Mouse (Mus musculus) liver, embryonic 16.5 days (tissue): Measurements from ENCODE around the gene Tmem218. TPM values are rescaled to one million over a fixed set of nuclear protein-coding genes. Genes with fewer than 3 reads are reported as not detected.

ENCODE experiments used
- ATAC-seq: fragments of 200-750 bp; cut with Nextera tagmentation; 2 replicates; pipeline ENCODE4 v1.8.0; 2017; ENCODE audit warnings: low read depth, mild to moderate bottlenecking, moderate number of reproducible peaks, moderate library complexity
- H3K27ac ChIP-seq: fragments of 300-500 bp; sonication (generic); 2 replicates; pipeline ENCODE4 v1.5.1; 2014; ENCODE audit warnings: mild to moderate bottlenecking, low read length
- H3K27me3 ChIP-seq: fragments of 300-500 bp; sonication (generic); 2 replicates; pipeline ENCODE4 v1.6.1; 2014; ENCODE audit warnings: low read depth, low read length, mixed read lengths; ENCODE audit not compliant: control insufficient read depth, insufficient read depth
- H3K36me3 ChIP-seq: fragments of 300-500 bp; sonication (generic); 2 replicates; pipeline ENCODE4 v1.6.1; 2014; ENCODE audit warnings: mild to moderate bottlenecking; ENCODE audit not compliant: control insufficient read depth, insufficient read depth
- H3K4me1 ChIP-seq: fragments of 300-500 bp; sonication (generic); 2 replicates; pipeline ENCODE4 v1.6.1; 2014; ENCODE audit warnings: low read depth, low read length, mixed read lengths; ENCODE audit not compliant: control insufficient read depth
- H3K4me2 ChIP-seq: fragments of 300-500 bp; sonication (generic); 2 replicates; pipeline ENCODE4 v1.6.1; 2014; ENCODE audit warnings: low read depth, low read length, mixed read lengths
- H3K4me3 ChIP-seq: fragments of 300-500 bp; sonication (generic); 2 replicates; pipeline ENCODE4 v1.5.1; 2014; ENCODE audit warnings: low read depth, mild to moderate bottlenecking, low read length
- H3K9ac ChIP-seq: fragments of 300-500 bp; sonication (generic); 2 replicates; pipeline ENCODE4 v1.6.1; 2014; ENCODE audit warnings: low read depth, low read length
- H3K9me3 ChIP-seq: fragments of 300-500 bp; sonication (generic); replicated peaks from 2 replicates; pipeline ENCODE4 v1.6.1; 2016; ENCODE audit warnings: low read length; ENCODE audit not compliant: control insufficient read depth
- whole genome bisulfite sequencing: fragments of 180-500 bp; shearing (Covaris S2); extraction: QIAGEN DNeasy Blood & Tissue Kit; methylation state at CpG from one replicate; pipeline ENCODE4 v1.1.7; 2014; ENCODE audit not compliant: insufficient replicate concordance; 5-methylcytosine and 5-hydroxymethylcytosine counted together
- polyA plus RNA-seq: library from polyadenylated mRNA; unstranded; fragments of >200 nt; fragmentation: Nextera tagmentation; extraction: Ambion mirVana; gene quantifications from 2 replicates; pipeline ENCODE4 v1.2.1, GENCODE M21; 2015

Gene Tmem218
- polyA plus RNA-seq, 1 experiment from 2014 or later: 3.5 TPM

GRCm38 (mm10) chr9:37181596-37181995 lies 26.4 kb upstream of the Tmem218 start:
- Histone ChIP-seq H3K4me2 (no peak overlapping the region), H3K4me1 (no peaks in the 10 kb centered on the region), H3K4me3 (no peak overlapping the region), H3K9ac (no peak overlapping the region), H3K27ac (no peak overlapping the region), H3K36me3 (no peaks in the 10 kb centered on the region), H3K27me3 (no peaks in the 10 kb centered on the region), H3K9me3 (no peaks in the 10 kb centered on the region)
- no peak for ATAC-seq
- 63% methylated on average over 5 of the region's 5 CpGs for WGBS

- WGBS: 44% methylated on average over 2 of the region's 2 CpGs
- Histone ChIP-seq H3K27ac (no peak overlapping the region), H3K4me3 (no peak overlapping the region), H3K4me2 (no peak overlapping the region), H3K27me3 (no peaks in the 10 kb centered on the region), H3K4me1 (no peaks in the 10 kb centered on the region), H3K36me3 (no peaks in the 10 kb centered on the region), H3K9ac (no peak overlapping the region), H3K9me3 (no peaks in the 10 kb centered on the region)
- ATAC-seq: no peak
These were observed 24.8 kb upstream of the Tmem218 start for GRCm38 (mm10) chr9:37183176-37183575.

- no peak for ATAC-seq
These were observed 20.6 kb upstream of the Tmem218 start for GRCm38 (mm10) chr9:37187407-37187806.

GRCm38 (mm10) chr9:37188024-37188423 lies 20.0 kb upstream of the Tmem218 start:
- Histone ChIP-seq H3K27ac (no peak overlapping the region), H3K4me3 (no peak overlapping the region), H3K4me2 (no peak overlapping the region), H3K9ac (no peak overlapping the region), H3K27me3 (no peaks in the 10 kb centered on the region), H3K36me3 (no peaks in the 10 kb centered on the region), H3K9me3 (no peaks in the 10 kb centered on the region), H3K4me1 (no peaks in the 10 kb centered on the region)
- 59% methylated on average over 3 of the region's 3 CpGs for WGBS
- no peak for ATAC-seq

More at GRCm38 (mm10) chr9:37187407-37187806, 20.6 kb upstream of the Tmem218 start:
- Histone ChIP-seq H3K27ac (no peak overlapping the region), H3K4me1 (no peaks in the 10 kb centered on the region), H3K4me2 (no peak overlapping the region), H3K9ac (no peak overlapping the region), H3K4me3 (no peak overlapping the region), H3K27me3 (no peaks in the 10 kb centered on the region), H3K9me3 (no peaks in the 10 kb centered on the region), H3K36me3 (no peaks in the 10 kb centered on the region)
- WGBS: 61% methylated on average over 5 of the region's 5 CpGs

GRCm38 (mm10) chr9:37197067-37197466 lies 11.0 kb upstream of the Tmem218 start:
- ATAC-seq: no peak
- no peak overlapping the region for H3K4me3 ChIP-seq
- no peak overlapping the region for H3K4me2 ChIP-seq
- H3K27me3 ChIP-seq: no peaks in the 10 kb centered on the region
- 48% methylated on average over 4 of the region's 4 CpGs for WGBS
- H3K36me3 ChIP-seq: no peaks in the 10 kb centered on the region
- no peak overlapping the region for H3K9ac ChIP-seq
- H3K4me1 ChIP-seq: no peaks in the 10 kb centered on the region
- H3K27ac ChIP-seq: no peak overlapping the region
- no peaks in the 10 kb centered on the region for H3K9me3 ChIP-seq

GRCm38 (mm10) chr9:37200414-37200813 lies 7.6 kb upstream of the Tmem218 start:
- Histone ChIP-seq H3K4me2 (no peak overlapping the region), H3K27ac (no peak overlapping the region), H3K27me3 (no peaks in the 10 kb centered on the region), H3K4me3 (no peak overlapping the region), H3K4me1 (no peaks in the 10 kb centered on the region; the same call in 1 of the 2 replicates), H3K9me3 (no peaks in the 10 kb centered on the region), H3K9ac (no peak overlapping the region), H3K36me3 (no peaks in the 10 kb centered on the region)
- WGBS: 57% methylated on average over 5 of the region's 5 CpGs
- ATAC-seq: no peak

- Histone ChIP-seq H3K4me2 (0 out of 2 replicates have a peak overlapping the region, but pooled peaks have one; percentile 2), H3K9ac (no peak overlapping the region), H3K4me3 (no peak overlapping the region), H3K36me3 (no peaks in the 10 kb centered on the region), H3K9me3 (no peaks in the 10 kb centered on the region), H3K4me1 (peaks cover 6% of the 10 kb centered on the region), H3K27ac (no peak overlapping the region), H3K27me3 (no peaks in the 10 kb centered on the region)
- 54% methylated on average over 5 of the region's 5 CpGs for WGBS
- no peak for ATAC-seq
These were observed 4.1 kb upstream of the Tmem218 start for GRCm38 (mm10) chr9:37203884-37204283.

- ATAC-seq: no peak
- H3K9me3 ChIP-seq: no peaks in the 10 kb centered on the region
- peaks cover 7% of the 10 kb centered on the region for H3K4me1 ChIP-seq
- no peak overlapping the region for H3K4me3 ChIP-seq
- no peaks in the 10 kb centered on the region for H3K36me3 ChIP-seq
- no peak overlapping the region for H3K4me2 ChIP-seq
- no peak overlapping the region for H3K27ac ChIP-seq
- 65% methylated on average over 13 of the region's 13 CpGs for WGBS
- no peaks in the 10 kb centered on the region for H3K27me3 ChIP-seq
- no peak overlapping the region for H3K9ac ChIP-seq
These were observed 5.2 kb downstream of the Tmem218 start for GRCm38 (mm10) chr9:37213060-37213738.

GRCm38 (mm10) chr9:37214327-37215060 lies 6.5 kb downstream of the Tmem218 start:
- 55% methylated on average over 9 of the region's 9 CpGs for WGBS
- ATAC-seq: peak; percentile 85
- no peak overlapping the region for H3K9ac ChIP-seq

More at GRCm38 (mm10) chr9:37214327-37215060, 6.5 kb downstream of the Tmem218 start:
- Histone ChIP-seq H3K27ac (no peak overlapping the region), H3K27me3 (no peaks in the 10 kb centered on the region), H3K9me3 (no peaks in the 10 kb centered on the region), H3K36me3 (no peaks in the 10 kb centered on the region), H3K4me1 (no peaks in the 10 kb centered on the region), H3K4me2 (no peak overlapping the region), H3K4me3 (no peak overlapping the region)
